Mouse (Mus musculus) adrenal gland, postnatal 10 days (tissue): Measurements from ENCODE around the gene Olfr1219. TPM values are rescaled to one million over a fixed set of nuclear protein-coding genes. Genes with fewer than 3 reads are reported as not detected.

Experiments used
- DNase-seq: peaks from one replicate; pipeline ENCODE4 v3.0.0; 2021; ENCODE audit warnings: mixed read lengths
- long read RNA-seq, 2 experiments: library from polyadenylated mRNA; stranded (forward); transcript quantifications; one replicate each; pipeline ENCODE4 v2.0.0; 2021
- total RNA-seq, 2 experiments: library from RNA; stranded (reverse); gene quantifications; 2 replicates each; pipeline ENCODE4 v1.2.3; 2021

Olfr1219 gene
- not detected for total RNA-seq
- long read RNA-seq, experiment 1: 0 reads
- long read RNA-seq, experiment 2: 0 reads

- no peak for DNase-seq
Measured at GRCm38 (mm10) chr2:89083413-89083812, at the start of gene Olfr1219. Olfr1219 (minus strand) TSS chr2:89083513.

- no peak for DNase-seq
Measured at GRCm38 (mm10) chr2:89132954-89133353, 49.6 kb upstream of the Olfr1219 start, which contains the start of gene Olfr1222. Olfr1222 (minus strand) TSS chr2:89133054.

GRCm38 (mm10) chr2:89117183-89117582, 33.9 kb upstream of the Olfr1219 start, which contains the start of gene Olfr1221:
Olfr1221 (minus strand) TSS chr2:89117283.
- no peak for DNase-seq

- DNase-seq: no peak
Measured at GRCm38 (mm10) chr2:89106735-89107134, 23.4 kb upstream of the Olfr1219 start, which contains the start of gene Olfr1220. Olfr1220 (minus strand) TSS chr2:89106835.

GRCm38 (mm10) chr2:89105651-89106050, 22.3 kb upstream of the Olfr1219 start:
- DNase-seq: no peak

- DNase-seq: no peak
Measured at GRCm38 (mm10) chr2:89093848-89094247, 10.5 kb upstream of the Olfr1219 start.

GRCm38 (mm10) chr2:89081487-89081886, 1.8 kb downstream of the Olfr1219 start:
- no peak for DNase-seq

GRCm38 (mm10) chr2:89061087-89061486, 22.2 kb downstream of the Olfr1219 start, which contains the start of gene Olfr1218:
Olfr1218 (minus strand) TSS chr2:89061187.
- DNase-seq: no peak

GRCm38 (mm10) chr2:89031965-89032364, 51.3 kb downstream of the Olfr1219 start, which contains the start of gene Olfr1217:
Olfr1217 (minus strand) TSS chr2:89032065.
- DNase-seq: no peak

Other genes with a start within 250 kb of the Olfr1219 start
- gene Olfr1204, start 234.2 kb downstream of the Olfr1219 start, total RNA-seq: not detected
- gene Olfr1206, start 220.3 kb downstream of the Olfr1219 start, total RNA-seq: not detected
- not detected for gene Olfr1208, start 181.2 kb downstream of the Olfr1219 start, total RNA-seq
- not detected for gene Olfr1209, start 168.4 kb downstream of the Olfr1219 start, total RNA-seq
- gene Olfr1211, start 145.4 kb downstream of the Olfr1219 start, total RNA-seq: not detected
- gene Olfr1212, start 129.5 kb downstream of the Olfr1219 start, total RNA-seq: not detected
- not detected for gene Gm13762, start 103.2 kb downstream of the Olfr1219 start, total RNA-seq
- not detected for gene Olfr1214, start 90.9 kb downstream of the Olfr1219 start, total RNA-seq
- gene Olfr1215, start 76.5 kb downstream of the Olfr1219 start, total RNA-seq: not detected
- gene Olfr1216, start 65.2 kb downstream of the Olfr1219 start, total RNA-seq: not detected
- gene Olfr1217, start 51.4 kb downstream of the Olfr1219 start, total RNA-seq: not detected
- gene Olfr1218, start 22.3 kb downstream of the Olfr1219 start, total RNA-seq: not detected
- gene Olfr1220, start 23.3 kb upstream of the Olfr1219 start, total RNA-seq: not detected
- not detected for gene Olfr1221, start 33.8 kb upstream of the Olfr1219 start, total RNA-seq
- not detected for gene Olfr1222, start 49.5 kb upstream of the Olfr1219 start, total RNA-seq
- not detected for gene Olfr1223, start 68.0 kb upstream of the Olfr1219 start, total RNA-seq
- gene Olfr1224-ps1, start 80.6 kb upstream of the Olfr1219 start, total RNA-seq: not detected
- gene Olfr1225, start 91.2 kb upstream of the Olfr1219 start, total RNA-seq: not detected
- not detected for gene Olfr1226, start 116.5 kb upstream of the Olfr1219 start, total RNA-seq
- not detected for gene Olfr1228, start 170.5 kb upstream of the Olfr1219 start, total RNA-seq
- gene Olfr1229, start 204.5 kb upstream of the Olfr1219 start, total RNA-seq: not detected
- gene Olfr1230, start 213.8 kb upstream of the Olfr1219 start, total RNA-seq: not detected
- not detected for gene Olfr1231, start 223.6 kb upstream of the Olfr1219 start, total RNA-seq
- not detected for gene Olfr1232, start 246.2 kb upstream of the Olfr1219 start, total RNA-seq